8 mouse cellular contexts compared by ENCODE assay signal in the genomic region with DNA sequence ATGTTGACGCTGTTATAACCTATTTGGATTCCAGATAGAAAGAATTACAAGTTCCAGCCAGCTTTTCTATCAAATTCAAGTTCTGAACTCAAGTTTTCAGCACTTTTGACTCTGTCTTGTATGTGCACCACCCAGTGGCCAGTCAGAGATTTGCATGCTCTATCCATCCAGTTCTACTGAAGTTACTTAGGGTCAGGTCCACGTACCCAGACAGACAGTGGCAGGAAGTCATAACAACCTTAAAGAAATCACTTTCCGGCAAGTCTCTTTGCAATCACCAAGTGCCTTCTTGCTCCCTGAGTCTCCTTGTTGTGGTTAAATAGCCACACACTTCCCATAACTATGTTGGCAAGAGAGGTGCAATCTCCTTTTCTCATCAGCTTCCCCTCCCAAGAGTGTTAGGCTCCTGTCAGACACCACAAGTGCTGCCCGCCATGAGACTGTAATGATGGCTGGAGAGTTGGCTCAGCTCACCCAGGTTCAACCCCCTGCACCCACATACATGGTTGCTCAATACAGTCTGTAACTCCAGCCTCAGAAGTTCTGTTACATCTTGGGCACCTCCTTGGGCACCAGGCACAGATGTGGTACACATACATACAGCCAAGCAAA. TPM values are rescaled to one million over a fixed set of nuclear protein-coding genes. Genes with fewer than 3 reads are reported as not detected.
DNase-seq lines count a peak whose midpoint lies in the region; ATAC-seq and TF ChIP-seq lines count a peak whose summit lies in the region.

No protein-coding gene starts in this region.

- H3K27me3 ChIP-seq in midbrain, embryonic 14.5 days (ENCODE audit: control insufficient read depth, insufficient read depth, low read length), result no peaks in the 10 kb centered on the region
- no peaks in the 10 kb centered on the region for H3K27me3 ChIP-seq in midbrain, embryonic 13.5 days
- no peaks in the 10 kb centered on the region for H3K27me3 ChIP-seq in liver, adult 2 months (ENCODE audit: control insufficient read depth, insufficient read depth, low read length)

- H3K79me2 ChIP-seq in liver, adult 2 months (ENCODE audit: control insufficient read depth, insufficient read depth, low read length), result peaks cover under 1% of the 10 kb centered on the region; the same call in 1 of the 2 replicates

- intact Hi-C loops in heart, postnatal 14 days (cut with DNase I), result loop anchor here (5.0 kb wide), 1 partner anchor 76 kb away; the partner anchor contains the start of gene Grpel1

- no peak for TF ChIP-seq POLR2A in liver, adult 2 months (IDR thresholded peaks at IDR 0.05; ENCODE audit: extremely low read depth, insufficient read depth, low read length)

- H3K9me3 ChIP-seq in midbrain, embryonic 14.5 days (ENCODE audit: control insufficient read depth, low read length), result no peaks in the 10 kb centered on the region
- H3K9me3 ChIP-seq in midbrain, embryonic 13.5 days, result no peaks in the 10 kb centered on the region

- TF ChIP-seq CTCF in liver, adult 2 months (IDR thresholded peaks at IDR 0.05; ENCODE audit: low read depth, low read length), result peak; percentile 60

- no peaks in the 10 kb centered on the region for H3K4me1 ChIP-seq in midbrain, embryonic 14.5 days (ENCODE audit: control insufficient read depth, insufficient read depth, low read length)
- no peaks in the 10 kb centered on the region for H3K4me1 ChIP-seq in midbrain, embryonic 13.5 days (replicated peaks)
- H3K4me1 ChIP-seq in liver, adult 2 months (ENCODE audit: control insufficient read depth, insufficient read depth, low read length), result peaks cover 7% of the 10 kb centered on the region

- WGBS in midbrain, embryonic 14.5 days, result 51% methylated on average over 4 of the region's 4 CpGs
- 48% methylated on average over 4 of the region's 4 CpGs for whole genome bisulfite sequencing in midbrain, embryonic 13.5 days
- 31% methylated on average over 4 of the region's 4 CpGs for WGBS in liver, adult 2 months

- H3K4me2 ChIP-seq in midbrain, embryonic 14.5 days (ENCODE audit: low read length), result no peak overlapping the region
- H3K4me2 ChIP-seq in midbrain, embryonic 13.5 days (replicated peaks), result no peak overlapping the region

- no peaks in the 10 kb centered on the region for H3K36me3 ChIP-seq in midbrain, embryonic 14.5 days (ENCODE audit: control insufficient read depth, insufficient read depth, low read length)
- H3K36me3 ChIP-seq in midbrain, embryonic 13.5 days, result no peaks in the 10 kb centered on the region
- no peaks in the 10 kb centered on the region for H3K36me3 ChIP-seq in liver, adult 2 months (ENCODE audit: control insufficient read depth, insufficient read depth, low read length)

- no peak for ATAC-seq in midbrain, embryonic 14.5 days (ENCODE audit: low FRiP score, low TSS enrichment)
- ATAC-seq in midbrain, embryonic 13.5 days, result no peak

- peak; percentile 57 to 61 for DNase-seq in adrenal gland, adult 18-20 months (ENCODE audit: low spot score in 2 of 2)
- DNase-seq in adrenal gland, adult 8-10 months, result no peak
- DNase-seq in midbrain, embryonic 14.5 days, result peak; percentile 75
- peak; percentile 31 for DNase-seq in c-Kit-negative CD71-positive TER-119-positive erythroid progenitor cells, embryonic 14.5 days (ENCODE audit: low read depth, low spot score)
- peak; percentile 70 to 72 for DNase-seq in heart, postnatal 14 days
- peak; percentile 65 for DNase-seq in liver, adult 2 months (ENCODE audit: extremely low read depth, low read depth, low spot score)
- peak; percentile 76 for DNase-seq in retina, embryonic 14.5 days (ENCODE audit: low spot score)

- H3K27ac ChIP-seq in midbrain, embryonic 14.5 days (replicated peaks; ENCODE audit: low read depth, low read length), result no peak overlapping the region
- no peak overlapping the region for H3K27ac ChIP-seq in midbrain, embryonic 13.5 days
- no peak overlapping the region for H3K27ac ChIP-seq in liver, adult 2 months (replicated peaks; ENCODE audit: insufficient read depth, low read depth, low read length)

- no peak overlapping the region for H3K4me3 ChIP-seq in midbrain, embryonic 14.5 days (replicated peaks; ENCODE audit: low read depth, low read length)
- no peak overlapping the region for H3K4me3 ChIP-seq in midbrain, embryonic 13.5 days (replicated peaks)
- no peak overlapping the region for H3K4me3 ChIP-seq in liver, adult 2 months (ENCODE audit: insufficient read depth, low read depth, low read length)

- H3K9ac ChIP-seq in midbrain, embryonic 14.5 days (replicated peaks; ENCODE audit: low read length), result no peak overlapping the region
- H3K9ac ChIP-seq in midbrain, embryonic 13.5 days (replicated peaks), result no peak overlapping the region
- H3K9ac ChIP-seq in liver, adult 2 months (ENCODE audit: low read depth, low read length), result no peak overlapping the region

RNA-seq across cellular contexts. Expression of gene Ccdc96, which starts 54.3 kb away (rescaled TPM):
- under 1 TPM; 0.17 to 0.45 TPM for total RNA-seq in adrenal gland, adult 18-20 months (2021)
- total RNA-seq in adrenal gland, adult 8-10 months (2022), result under 1 TPM; 0.38 to 0.99 (median 0.55) TPM
- polyA plus RNA-seq in midbrain, embryonic 14.5 days (2014; fragmentation: Nextera tagmentation; extraction: Ambion mirVana), result 3.0 and 3.1 TPM in 2 replicates
- polyA plus RNA-seq in midbrain, embryonic 13.5 days (2015; fragmentation: Nextera tagmentation; extraction: Ambion mirVana), result 4.5 and 5.2 TPM in 2 replicates
- total RNA-seq in heart, postnatal 14 days (2021), result under 1 TPM; 0.29 to 0.31 TPM
- total RNA-seq in liver, adult 2 months (2014; rRNA removed), result not detected in 2 replicates
- 0.10 TPM in 1 of 2 replicates, not detected in the other for polyA plus RNA-seq in liver, adult 2 months (2012; rRNA removed)

RNA-seq across cellular contexts. Expression of gene Tbc1d14, which starts 54.4 kb away (rescaled TPM):
- total RNA-seq in adrenal gland, adult 18-20 months (2021), result 10 to 100 TPM; 34.4 to 57.2 TPM
- total RNA-seq in adrenal gland, adult 8-10 months (2022), result 10 to 100 TPM; 46.1 to 55.5 (median 53.4) TPM
- 69.3 and 81.0 TPM in 2 replicates for polyA plus RNA-seq in midbrain, embryonic 14.5 days (2014; fragmentation: Nextera tagmentation; extraction: Ambion mirVana)
- polyA plus RNA-seq in midbrain, embryonic 13.5 days (2015; fragmentation: Nextera tagmentation; extraction: Ambion mirVana), result 59.7 and 60.0 TPM in 2 replicates
- total RNA-seq in heart, postnatal 14 days (2021), result 10 to 100 TPM; 14.5 to 17.0 TPM
- 5.4 and 8.2 TPM in 2 replicates for total RNA-seq in liver, adult 2 months (2014; rRNA removed)
- polyA plus RNA-seq in liver, adult 2 months (2012; rRNA removed), result 8.4 and 8.9 TPM in 2 replicates

RNA-seq across cellular contexts. Expression of gene Tada2b, which starts 54.6 kb away (rescaled TPM):
- 10 to 100 TPM; 35.0 to 39.6 TPM for total RNA-seq in adrenal gland, adult 18-20 months (2021)
- total RNA-seq in adrenal gland, adult 8-10 months (2022), result 10 to 100 TPM; 34.0 to 42.2 (median 35.6) TPM
- 7.0 and 7.1 TPM in 2 replicates for polyA plus RNA-seq in midbrain, embryonic 14.5 days (2014; fragmentation: Nextera tagmentation; extraction: Ambion mirVana)
- 2.9 and 3.0 TPM in 2 replicates for polyA plus RNA-seq in midbrain, embryonic 13.5 days (2015; fragmentation: Nextera tagmentation; extraction: Ambion mirVana)
- 10 to 100 TPM; 15.7 to 16.0 TPM for total RNA-seq in heart, postnatal 14 days (2021)
- total RNA-seq in liver, adult 2 months (2014; rRNA removed), result 5.1 and 6.0 TPM in 2 replicates
- polyA plus RNA-seq in liver, adult 2 months (2012; rRNA removed), result 13.6 and 14.4 TPM in 2 replicates
